Mouse (Mus musculus) megakaryocyte, embryonic 14.5 days (primary cell): ENCODE results near the gene Atf7. TPM values are rescaled to one million over a fixed set of nuclear protein-coding genes. Genes with fewer than 3 reads are reported as not detected.
"Not testable (repeated sequence)": the region's sequence is repeated elsewhere in the genome, so short reads cannot be mapped to it uniquely, and the experiment has no call there.

ENCODE experiments used
- H3K27me3 ChIP-seq: replicated peaks from 2 replicates; pipeline ENCODE3; 2012; ENCODE audit warnings: inconsistent platforms
- H3K36me3 ChIP-seq: replicated peaks from 2 replicates; pipeline ENCODE3; 2012; ENCODE audit warnings: low read length, inconsistent platforms, mixed read lengths
- H3K4me1 ChIP-seq: 2 replicates; pipeline ENCODE4 v1.6.1; 2012; ENCODE audit warnings: inconsistent platforms
- H3K4me3 ChIP-seq: replicated peaks from 2 replicates; pipeline ENCODE3; 2012; ENCODE audit warnings: moderate library complexity, mild to moderate bottlenecking, inconsistent platforms
- H3K9me3 ChIP-seq: 2 replicates; pipeline ENCODE4 v1.6.1; 2012; ENCODE audit warnings: inconsistent platforms
- FLI1 ChIP-seq: IDR thresholded peaks from 2 replicates; pipeline ENCODE4 v1.6.1; 2012; ENCODE audit warnings: low read length, inconsistent platforms, mixed read lengths
- GATA1 ChIP-seq: IDR thresholded peaks from 3 replicates; pipeline ENCODE4 v1.6.1; 2012; ENCODE audit warnings: mixed read lengths, low read length, inconsistent platforms, borderline replicate concordance
- polyA plus RNA-seq: library from polyadenylated mRNA; stranded (reverse); fragments of >175 nt; gene quantifications from 2 replicates; pipeline ENCODE4 v1.2.3, GENCODE M21; 2012; ENCODE audit warnings: low replicate concordance; ENCODE audit not compliant: insufficient read depth

The Atf7 gene
- polyA plus RNA-seq: 0.52 and 4.5 TPM in 2 replicates

GRCm38 (mm10) chr15:102624970-102625686, at the start of gene Atf7, which contains the start of gene Gm28047:
Gene Atf7 (minus strand): TSS chr15:102625464.
Gene Gm28047 (minus strand): TSS chr15:102625067.
- no peak for TF ChIP-seq GATA1
- TF ChIP-seq FLI1: no peak
- H3K4me1 ChIP-seq: peaks cover 36% of the 10 kb centered on the region
- peaks cover 4% of the 10 kb centered on the region for H3K27me3 ChIP-seq
- no peaks in the 10 kb centered on the region for H3K36me3 ChIP-seq
- H3K4me3 ChIP-seq: peak within 1 kb of the TSS; percentile 97
- H3K9me3 ChIP-seq: no peaks in the 10 kb centered on the region

- Histone ChIP-seq H3K36me3 (peaks cover 10% of the 10 kb centered on the region), H3K9me3 (peaks cover 11% of the 10 kb centered on the region), H3K4me1 (peaks cover 27% of the 10 kb centered on the region), H3K27me3 (peaks cover 30% of the 10 kb centered on the region), H3K4me3 (no peak overlapping the region)
- TF ChIP-seq FLI1: no peak
- TF ChIP-seq GATA1: no peak
These were observed 48.3 kb upstream of the Atf7 start for GRCm38 (mm10) chr15:102673548-102673947.

- peaks cover 36% of the 10 kb centered on the region for H3K4me1 ChIP-seq
- peaks cover 11% of the 10 kb centered on the region for H3K9me3 ChIP-seq
- H3K36me3 ChIP-seq: peaks cover 20% of the 10 kb centered on the region
- TF ChIP-seq GATA1 (no peak), FLI1 (no peak)
- peak within 1 kb of the TSS; percentile 96 for H3K4me3 ChIP-seq
- peaks cover 28% of the 10 kb centered on the region for H3K27me3 ChIP-seq
These were observed 47.2 kb upstream of the Atf7 start, which contains the start of gene Atp5g2 for GRCm38 (mm10) chr15:102672215-102673071. Gene Atp5g2 (minus strand): TSS chr15:102672352.

- peaks cover 11% of the 10 kb centered on the region for H3K9me3 ChIP-seq
- no peak for TF ChIP-seq FLI1
- no peak for TF ChIP-seq GATA1
- H3K27me3 ChIP-seq: peaks cover 28% of the 10 kb centered on the region
- peaks cover 27% of the 10 kb centered on the region for H3K36me3 ChIP-seq
- H3K4me3 ChIP-seq: peak overlapping the region; percentile 96
- H3K4me1 ChIP-seq: peaks cover 42% of the 10 kb centered on the region
These were observed 46.5 kb upstream of the Atf7 start for GRCm38 (mm10) chr15:102671721-102672214.

- H3K36me3 ChIP-seq: peaks cover 35% of the 10 kb centered on the region
- H3K4me3 ChIP-seq: peak overlapping the region; percentile 96
- H3K4me1 ChIP-seq: peaks cover 50% of the 10 kb centered on the region
- TF ChIP-seq GATA1: no peak
- no peak for TF ChIP-seq FLI1
- H3K27me3 ChIP-seq: peaks cover 28% of the 10 kb centered on the region
- H3K9me3 ChIP-seq: peaks cover 11% of the 10 kb centered on the region
These were observed 45.7 kb upstream of the Atf7 start for GRCm38 (mm10) chr15:102670767-102671575.

GRCm38 (mm10) chr15:102670281-102670680, 45.0 kb upstream of the Atf7 start:
- H3K9me3 ChIP-seq: peaks cover 11% of the 10 kb centered on the region
- peak overlapping the region; percentile 96 for H3K4me3 ChIP-seq
- H3K27me3 ChIP-seq: peaks cover 28% of the 10 kb centered on the region
- peaks cover 57% of the 10 kb centered on the region for H3K4me1 ChIP-seq
- H3K36me3 ChIP-seq: peaks cover 42% of the 10 kb centered on the region
- TF ChIP-seq FLI1: no peak
- TF ChIP-seq GATA1: no peak

- TF ChIP-seq GATA1: no peak
- no peak for TF ChIP-seq FLI1
- Histone ChIP-seq H3K36me3 (peaks cover 49% of the 10 kb centered on the region), H3K27me3 (peaks cover 24% of the 10 kb centered on the region), H3K4me3 (peak overlapping the region; percentile 84), H3K9me3 (peaks cover 11% of the 10 kb centered on the region), H3K4me1 (peaks cover 58% of the 10 kb centered on the region)
These were observed 44.3 kb upstream of the Atf7 start for GRCm38 (mm10) chr15:102669571-102669970.

GRCm38 (mm10) chr15:102665494-102665893, 40.2 kb upstream of the Atf7 start:
- TF ChIP-seq FLI1 (no peak), GATA1 (no peak)
- Histone ChIP-seq H3K27me3 (no peaks in the 10 kb centered on the region), H3K36me3 (peaks cover 89% of the 10 kb centered on the region), H3K4me1 (peaks cover 50% of the 10 kb centered on the region), H3K4me3 (no peak overlapping the region), H3K9me3 (no peaks in the 10 kb centered on the region)

- H3K9me3 ChIP-seq: no peaks in the 10 kb centered on the region
- H3K27me3 ChIP-seq: no peaks in the 10 kb centered on the region
- H3K36me3 ChIP-seq: peaks cover 93% of the 10 kb centered on the region
- peaks cover 33% of the 10 kb centered on the region for H3K4me1 ChIP-seq
- TF ChIP-seq FLI1 (no peak), GATA1 (no peak)
- no peak overlapping the region for H3K4me3 ChIP-seq
These were observed 38.6 kb upstream of the Atf7 start for GRCm38 (mm10) chr15:102663825-102664224.

- H3K36me3 ChIP-seq: peaks cover 82% of the 10 kb centered on the region
- peaks cover 30% of the 10 kb centered on the region for H3K4me1 ChIP-seq
- not testable (repeated sequence) for H3K9me3 ChIP-seq, H3K4me3 ChIP-seq, H3K27me3 ChIP-seq
These were observed 37.3 kb upstream of the Atf7 start for GRCm38 (mm10) chr15:102662601-102663000.
